Mouse (Mus musculus): Measurements from ENCODE around the gene Ccnj. TPM values are rescaled to one million over a fixed set of nuclear protein-coding genes. Genes with fewer than 3 reads are reported as not detected.

The Ccnj gene
- polyA plus RNA-seq, 1 experiment from 2014 or later = 9.7 TPM

Small RNA genes within 50 kb of the gene (microRNA-seq; reads per million reads assigned to microRNA genes)
- gene Mir8092 = not detected

Other genes starting within 250 kb of the Ccnj start
- gene Aldh18a1, start 242.8 kb upstream of the Ccnj start, polyA plus RNA-seq (2015; fragmentation: Nextera tagmentation; extraction: Ambion mirVana) = 99.9 and 120 TPM in 2 replicates
- 7.7 and 10.5 TPM in 2 replicates for gene Tctn3, start 219.0 kb upstream of the Ccnj start, polyA plus RNA-seq (2015; fragmentation: Nextera tagmentation; extraction: Ambion mirVana)
- 10.3 and 10.9 TPM in 2 replicates for gene Entpd1, start 218.9 kb upstream of the Ccnj start, polyA plus RNA-seq (2015; fragmentation: Nextera tagmentation; extraction: Ambion mirVana)
- 0.17 and 0.40 TPM in 2 replicates for gene Cc2d2b, start 82.5 kb upstream of the Ccnj start, polyA plus RNA-seq (2015; fragmentation: Nextera tagmentation; extraction: Ambion mirVana)
- gene Zfp518a, start 63.4 kb downstream of the Ccnj start, polyA plus RNA-seq (2015; fragmentation: Nextera tagmentation; extraction: Ambion mirVana) = 10.0 and 11.3 TPM in 2 replicates
- 5.7 and 6.7 TPM in 2 replicates for gene Blnk, start 163.3 kb downstream of the Ccnj start, polyA plus RNA-seq (2015; fragmentation: Nextera tagmentation; extraction: Ambion mirVana)
- 0.06 TPM in 1 of 2 replicates, not detected in the other for gene Dntt, start 198.0 kb downstream of the Ccnj start, polyA plus RNA-seq (2015; fragmentation: Nextera tagmentation; extraction: Ambion mirVana)
- gene Opalin, start 245.8 kb downstream of the Ccnj start, polyA plus RNA-seq (2015; fragmentation: Nextera tagmentation; extraction: Ambion mirVana) = not detected in 2 replicates